Mouse (Mus musculus): ENCODE measurements around the gene Olfr1388. TPM values are rescaled to one million over a fixed set of nuclear protein-coding genes. Genes with fewer than 3 reads are reported as not detected.
"Not testable (repeated sequence)": the region's sequence is repeated elsewhere in the genome, so short reads cannot be mapped to it uniquely, and the experiment has no call there.

Olfr1388 gene
- polyA plus RNA-seq (2015; fragmentation: Nextera tagmentation; extraction: Ambion mirVana), result 0.12 TPM in 2 replicates

- H3K27me3 ChIP-seq, result no peaks in the 10 kb centered on the region
- no peak for ATAC-seq (ENCODE audit: insufficient number of reproducible peaks, low FRiP score, low TSS enrichment, low read depth)
- no peak within 1 kb of the TSS for H3K27ac ChIP-seq (replicated peaks)
- H3K9me3 ChIP-seq (replicated peaks), result no peaks in the 10 kb centered on the region
- no peak within 1 kb of the TSS for H3K4me2 ChIP-seq (replicated peaks)
- 58% methylated on average over 3 of the region's 3 CpGs for WGBS
- H3K9ac ChIP-seq, result no peak within 1 kb of the TSS
- H3K4me1 ChIP-seq, result no peaks in the 10 kb centered on the region
- no peak within 1 kb of the TSS for H3K4me3 ChIP-seq (replicated peaks)
- no peaks in the 10 kb centered on the region for H3K36me3 ChIP-seq
Observed at GRCm38 (mm10) chr11:49436411-49436810, at the start of gene Olfr1388. TSS of gene Olfr1388 (plus strand) at chr11:49436624.

GRCm38 (mm10) chr11:49392707-49393106, 43.7 kb upstream of the Olfr1388 start:
- 71% methylated on average over 1 of the region's 1 CpGs for WGBS
- not testable (repeated sequence) for H3K27ac ChIP-seq (replicated peaks); H3K36me3 ChIP-seq; H3K4me1 ChIP-seq; H3K27me3 ChIP-seq; H3K4me2 ChIP-seq (replicated peaks); H3K9ac ChIP-seq; ATAC-seq (ENCODE audit: insufficient number of reproducible peaks, low FRiP score, low TSS enrichment, low read depth); H3K9me3 ChIP-seq (replicated peaks); H3K4me3 ChIP-seq (replicated peaks)

GRCm38 (mm10) chr11:49406784-49407183, 29.6 kb upstream of the Olfr1388 start:
- Histone ChIP-seq H3K4me1 (no peaks in the 10 kb centered on the region), H3K27ac (replicated peaks) (no peak overlapping the region), H3K9me3 (replicated peaks) (no peaks in the 10 kb centered on the region), H3K4me3 (replicated peaks) (no peak overlapping the region), H3K27me3 (no peaks in the 10 kb centered on the region), H3K36me3 (no peaks in the 10 kb centered on the region), H3K4me2 (replicated peaks) (no peak overlapping the region), H3K9ac (no peak overlapping the region)
- 69% methylated on average over 3 of the region's 3 CpGs for WGBS
- ATAC-seq (ENCODE audit: insufficient number of reproducible peaks, low FRiP score, low TSS enrichment, low read depth), result no peak

GRCm38 (mm10) chr11:49410540-49410939, 25.9 kb upstream of the Olfr1388 start:
- H3K27ac ChIP-seq (replicated peaks), result no peak overlapping the region
- no peaks in the 10 kb centered on the region for H3K4me1 ChIP-seq
- no peak for ATAC-seq (ENCODE audit: insufficient number of reproducible peaks, low FRiP score, low TSS enrichment, low read depth)
- no peak overlapping the region for H3K9ac ChIP-seq
- H3K27me3 ChIP-seq, result no peaks in the 10 kb centered on the region
- no peaks in the 10 kb centered on the region for H3K36me3 ChIP-seq
- H3K4me2 ChIP-seq (replicated peaks), result no peak overlapping the region
- WGBS, result 31% methylated on average over 1 of the region's 1 CpGs
- no peaks in the 10 kb centered on the region for H3K9me3 ChIP-seq (replicated peaks)
- no peak overlapping the region for H3K4me3 ChIP-seq (replicated peaks)

- H3K4me2 ChIP-seq (replicated peaks), result no peak within 1 kb of the TSS
- no peak for ATAC-seq (ENCODE audit: insufficient number of reproducible peaks, low FRiP score, low TSS enrichment, low read depth)
- H3K9ac ChIP-seq, result no peak within 1 kb of the TSS
- 87% methylated on average over 2 of the region's 2 CpGs for WGBS
- no peaks in the 10 kb centered on the region for H3K27me3 ChIP-seq
- no peaks in the 10 kb centered on the region for H3K36me3 ChIP-seq
- no peak within 1 kb of the TSS for H3K27ac ChIP-seq (replicated peaks)
- no peak within 1 kb of the TSS for H3K4me3 ChIP-seq (replicated peaks)
- H3K9me3 ChIP-seq (replicated peaks), result no peaks in the 10 kb centered on the region
- H3K4me1 ChIP-seq, result no peaks in the 10 kb centered on the region
Observed at GRCm38 (mm10) chr11:49422767-49423166, 13.7 kb upstream of the Olfr1388 start, which contains the start of gene Olfr1389. TSS of gene Olfr1389 (plus strand) at chr11:49423067.

- H3K36me3 ChIP-seq, result no peaks in the 10 kb centered on the region
- H3K4me1 ChIP-seq, result no peaks in the 10 kb centered on the region
- no peaks in the 10 kb centered on the region for H3K9me3 ChIP-seq (replicated peaks)
- no peaks in the 10 kb centered on the region for H3K27me3 ChIP-seq
- H3K9ac ChIP-seq, result no peak overlapping the region
- no peak overlapping the region for H3K4me3 ChIP-seq (replicated peaks)
- no peak overlapping the region for H3K27ac ChIP-seq (replicated peaks)
- H3K4me2 ChIP-seq (replicated peaks), result no peak overlapping the region
- WGBS, result 86% methylated on average over 1 of the region's 1 CpGs
- no peak for ATAC-seq (ENCODE audit: insufficient number of reproducible peaks, low FRiP score, low TSS enrichment, low read depth)
Observed at GRCm38 (mm10) chr11:49425257-49425927, 11.0 kb upstream of the Olfr1388 start.

GRCm38 (mm10) chr11:49429641-49430040, 6.8 kb upstream of the Olfr1388 start:
- ATAC-seq (ENCODE audit: insufficient number of reproducible peaks, low FRiP score, low TSS enrichment, low read depth), result no peak
- 93% methylated on average over 2 of the region's 2 CpGs for WGBS
- H3K27ac ChIP-seq (replicated peaks), result no peak overlapping the region

GRCm38 (mm10) chr11:49455043-49455442, 18.6 kb downstream of the Olfr1388 start, which contains the start of gene Olfr1387:
TSS of gene Olfr1387 (plus strand) at chr11:49455343.
- no peaks in the 10 kb centered on the region for H3K27me3 ChIP-seq
- no peak within 1 kb of the TSS for H3K4me3 ChIP-seq (replicated peaks)
- H3K36me3 ChIP-seq, result no peaks in the 10 kb centered on the region
- no peaks in the 10 kb centered on the region for H3K4me1 ChIP-seq
- H3K27ac ChIP-seq (replicated peaks), result no peak within 1 kb of the TSS
- H3K9ac ChIP-seq, result no peak within 1 kb of the TSS
- no peak within 1 kb of the TSS for H3K4me2 ChIP-seq (replicated peaks)
- ATAC-seq (ENCODE audit: insufficient number of reproducible peaks, low FRiP score, low TSS enrichment, low read depth), result no peak
- WGBS, result 70% methylated on average over 1 of the region's 1 CpGs
- no peaks in the 10 kb centered on the region for H3K9me3 ChIP-seq (replicated peaks)

More at GRCm38 (mm10) chr11:49429641-49430040, 6.8 kb upstream of the Olfr1388 start:
- H3K4me2 ChIP-seq (replicated peaks), result no peak overlapping the region
- H3K27me3 ChIP-seq, result no peaks in the 10 kb centered on the region
- no peak overlapping the region for H3K9ac ChIP-seq
- no peaks in the 10 kb centered on the region for H3K36me3 ChIP-seq
- no peaks in the 10 kb centered on the region for H3K9me3 ChIP-seq (replicated peaks)
- no peak overlapping the region for H3K4me3 ChIP-seq (replicated peaks)
- H3K4me1 ChIP-seq, result no peaks in the 10 kb centered on the region

- H3K27me3 ChIP-seq; ATAC-seq (ENCODE audit: insufficient number of reproducible peaks, low FRiP score, low TSS enrichment, low read depth); H3K4me1 ChIP-seq; H3K27ac ChIP-seq (replicated peaks); H3K4me2 ChIP-seq (replicated peaks); H3K4me3 ChIP-seq (replicated peaks); H3K9ac ChIP-seq; H3K9me3 ChIP-seq (replicated peaks); H3K36me3 ChIP-seq: not testable (repeated sequence)
- WGBS, result 81% methylated on average over 3 of the region's 3 CpGs
Observed at GRCm38 (mm10) chr11:49464746-49465145, 28.3 kb downstream of the Olfr1388 start, which contains the start of gene Olfr1386. TSS of gene Olfr1386 (plus strand) at chr11:49465046.

- no peak for ATAC-seq (ENCODE audit: insufficient number of reproducible peaks, low FRiP score, low TSS enrichment, low read depth)
- H3K27me3 ChIP-seq, result no peaks in the 10 kb centered on the region
Observed at GRCm38 (mm10) chr11:49485973-49486372, 49.5 kb downstream of the Olfr1388 start.

GRCm38 (mm10) chr11:49488770-49489169, 52.3 kb downstream of the Olfr1388 start, which contains the start of gene Olfr1385:
TSS of gene Olfr1385 (plus strand) at chr11:49489070.
- not testable (repeated sequence) for H3K4me2 ChIP-seq (replicated peaks); H3K27ac ChIP-seq (replicated peaks); ATAC-seq (ENCODE audit: insufficient number of reproducible peaks, low FRiP score, low TSS enrichment, low read depth); H3K36me3 ChIP-seq; H3K4me1 ChIP-seq; H3K9me3 ChIP-seq (replicated peaks); H3K9ac ChIP-seq; H3K4me3 ChIP-seq (replicated peaks); H3K27me3 ChIP-seq
- 55% methylated on average over 1 of the region's 1 CpGs for WGBS

More at GRCm38 (mm10) chr11:49485973-49486372, 49.5 kb downstream of the Olfr1388 start:
- no peaks in the 10 kb centered on the region for H3K9me3 ChIP-seq (replicated peaks)
- 51% methylated on average over 4 of the region's 4 CpGs for WGBS
- H3K4me3 ChIP-seq (replicated peaks), result no peak overlapping the region
- H3K36me3 ChIP-seq, result no peaks in the 10 kb centered on the region
- no peak overlapping the region for H3K9ac ChIP-seq
- no peaks in the 10 kb centered on the region for H3K4me1 ChIP-seq
- H3K27ac ChIP-seq (replicated peaks), result no peak overlapping the region
- no peak overlapping the region for H3K4me2 ChIP-seq (replicated peaks)
